Mouse (Mus musculus): ENCODE data around the gene Mgat5. TPM values are rescaled to one million over a fixed set of nuclear protein-coding genes. Genes with fewer than 3 reads are reported as not detected.

Gene Mgat5
- polyA plus RNA-seq, 1 experiment from 2014 or later = 15.0 TPM

DNA sequence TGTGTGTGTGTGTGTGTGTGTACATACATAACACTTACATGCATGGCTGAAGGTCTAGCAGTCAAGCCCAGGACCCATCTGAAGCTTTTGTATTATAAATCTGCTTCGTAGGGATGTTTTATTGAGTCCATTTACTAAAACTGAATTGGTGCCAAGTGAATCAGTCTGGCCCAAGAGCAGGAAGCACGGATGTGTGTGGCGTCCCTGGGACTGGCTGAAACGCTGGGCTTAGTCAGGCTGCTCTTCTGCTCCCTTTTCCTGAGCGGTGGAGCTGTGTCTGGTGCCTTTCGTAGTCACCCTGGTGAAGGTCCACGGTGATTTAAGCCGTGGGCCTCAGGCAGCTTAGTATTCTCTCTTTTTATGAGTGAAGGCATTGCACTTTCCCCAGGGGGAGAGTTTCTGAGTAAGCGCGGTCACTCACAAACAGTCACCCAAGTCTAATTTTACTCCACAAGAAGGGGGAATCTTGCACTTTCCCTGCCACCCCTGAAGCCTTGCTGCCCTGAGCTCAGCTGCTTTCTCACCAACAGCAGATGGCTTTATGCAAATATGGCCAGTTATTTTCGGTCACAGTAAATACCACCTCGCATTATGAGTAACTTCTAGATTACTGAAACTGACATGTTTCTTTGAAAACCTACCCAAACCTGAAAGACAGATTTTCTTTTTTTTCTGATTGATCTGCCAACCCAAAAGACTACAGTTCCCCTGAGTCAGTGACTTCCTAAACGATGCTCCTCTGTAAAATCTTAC, 176.1 kb downstream of the Mgat5 start:
- H3K4me3 ChIP-seq = no peak overlapping the region
- H3K36me3 ChIP-seq = no peaks in the 10 kb centered on the region; the same call in none of the 2 replicates
- H3K4me2 ChIP-seq = no peak overlapping the region
- no peaks in the 10 kb centered on the region for H3K27me3 ChIP-seq
- no peak for ATAC-seq (ENCODE audit: low FRiP score, low read depth)
- no peak overlapping the region for H3K9ac ChIP-seq
- peak overlapping the region; percentile 55 for H3K27ac ChIP-seq (replicated peaks)
- H3K4me1 ChIP-seq (replicated peaks) = peaks cover 21% of the 10 kb centered on the region
- 41% methylated on average over 13 of the region's 13 CpGs for WGBS
- H3K9me3 ChIP-seq = no peaks in the 10 kb centered on the region

DNA sequence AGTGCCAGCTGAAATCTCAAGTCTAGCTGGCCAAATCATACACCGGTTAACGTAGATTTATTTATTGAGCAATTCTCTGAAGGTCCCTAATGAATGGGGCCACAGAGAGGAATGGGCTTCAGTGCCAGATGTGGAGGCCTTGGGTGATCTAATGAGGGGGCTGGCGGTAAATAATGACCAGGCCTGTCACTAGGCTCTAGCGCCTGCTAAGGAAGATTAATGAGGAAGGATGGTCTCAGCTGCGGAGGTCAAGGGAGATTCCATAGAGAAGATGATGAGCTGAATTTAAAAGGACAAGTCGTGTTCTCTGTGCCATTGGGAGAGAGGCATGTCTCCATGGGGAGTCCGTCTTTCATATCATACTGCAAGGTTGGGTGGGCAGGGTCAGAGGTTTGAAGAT, 178.3 kb downstream of the Mgat5 start:
- ATAC-seq (ENCODE audit: low FRiP score, low read depth) = no peak
- Histone ChIP-seq H3K27ac (replicated peaks) (no peak overlapping the region), H3K36me3 (peaks cover 7% of the 10 kb centered on the region), H3K27me3 (no peaks in the 10 kb centered on the region), H3K4me2 (no peak overlapping the region), H3K4me3 (no peak overlapping the region), H3K9me3 (no peaks in the 10 kb centered on the region), H3K9ac (no peak overlapping the region), H3K4me1 (replicated peaks) (peaks cover 21% of the 10 kb centered on the region)
- 41% methylated on average over 7 of the region's 7 CpGs for WGBS

DNA sequence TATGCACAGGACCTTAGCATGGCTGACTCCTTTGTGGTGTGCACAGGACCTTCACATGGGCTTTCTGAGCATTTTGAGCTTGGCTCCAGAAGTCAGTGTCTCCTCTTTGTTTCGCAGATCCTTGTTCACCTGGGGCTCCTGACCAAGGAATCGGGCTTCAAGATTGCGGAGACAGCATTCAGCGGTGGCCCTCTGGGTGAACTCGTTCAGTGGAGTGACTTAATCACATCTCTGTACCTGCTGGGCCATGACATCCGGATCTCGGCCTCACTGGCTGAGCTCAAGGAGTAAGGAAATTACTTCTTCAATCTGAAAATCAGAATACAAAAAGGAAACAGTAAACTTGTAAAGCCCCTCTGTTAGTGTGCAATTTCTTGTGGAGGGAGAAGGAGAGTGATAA, 182.4 kb downstream of the Mgat5 start:
- H3K4me3 ChIP-seq = no peak overlapping the region
- no peak overlapping the region for H3K4me2 ChIP-seq
- no peak for ATAC-seq (ENCODE audit: low FRiP score, low read depth)
- no peaks in the 10 kb centered on the region; the same call in 1 of the 2 replicates for H3K4me1 ChIP-seq (replicated peaks)
- no peak overlapping the region for H3K9ac ChIP-seq
- no peaks in the 10 kb centered on the region for H3K9me3 ChIP-seq
- no peak overlapping the region for H3K27ac ChIP-seq (replicated peaks)
- WGBS = 65% methylated on average over 7 of the region's 7 CpGs
- H3K36me3 ChIP-seq = peaks cover 24% of the 10 kb centered on the region
- H3K27me3 ChIP-seq = no peaks in the 10 kb centered on the region

DNA sequence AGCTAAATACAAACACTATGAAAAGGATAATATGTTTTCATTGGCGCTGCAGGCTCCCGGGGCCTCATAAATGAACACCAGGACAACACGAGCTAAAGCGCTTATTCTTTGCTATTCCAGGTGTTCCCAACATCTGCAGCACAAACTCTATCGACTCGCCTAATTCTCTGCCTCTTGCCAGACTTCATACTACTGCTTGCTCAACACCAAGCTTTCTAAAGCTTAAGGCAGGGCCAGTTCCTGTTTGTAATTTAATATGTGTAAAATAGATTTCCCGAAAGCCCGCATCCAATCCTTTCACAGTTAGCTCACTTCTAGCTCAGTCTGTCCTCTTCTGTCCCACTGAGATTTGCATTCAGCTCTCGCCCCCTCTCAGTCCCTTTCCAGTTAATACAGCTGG, 182.8 kb downstream of the Mgat5 start:
- ATAC-seq (ENCODE audit: low FRiP score, low read depth) = no peak
- Histone ChIP-seq H3K4me1 (replicated peaks) (no peaks in the 10 kb centered on the region; the same call in 1 of the 2 replicates), H3K27me3 (no peaks in the 10 kb centered on the region), H3K9me3 (no peaks in the 10 kb centered on the region), H3K9ac (no peak overlapping the region), H3K4me3 (no peak overlapping the region), H3K27ac (replicated peaks) (no peak overlapping the region), H3K4me2 (no peak overlapping the region), H3K36me3 (peaks cover 24% of the 10 kb centered on the region)
- 81% methylated on average over 9 of the region's 9 CpGs for WGBS

DNA sequence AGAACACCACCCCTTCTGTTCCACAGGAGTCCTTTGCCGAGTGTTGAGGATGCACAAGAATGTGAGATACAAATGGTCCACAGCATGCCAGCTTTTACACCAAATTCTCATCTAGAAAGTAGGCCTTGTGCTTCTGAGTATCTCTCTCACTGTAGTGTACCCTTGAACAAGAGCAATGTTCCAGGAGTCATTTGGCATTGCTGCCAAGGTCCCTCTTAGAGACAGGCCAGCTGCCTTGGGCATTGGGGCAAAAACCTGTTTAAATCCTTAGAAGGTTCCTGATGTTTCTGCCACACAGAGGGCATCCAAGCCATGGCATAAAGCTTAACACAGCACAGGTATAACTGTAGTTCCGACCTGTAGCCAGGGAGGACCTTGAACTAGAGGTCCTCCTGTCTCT, 189.9 kb downstream of the Mgat5 start:
- ATAC-seq (ENCODE audit: low FRiP score, low read depth) = no peak
- no peaks in the 10 kb centered on the region for H3K27me3 ChIP-seq
- no peak overlapping the region for H3K4me3 ChIP-seq
- H3K27ac ChIP-seq (replicated peaks) = no peak overlapping the region
- no peak overlapping the region for H3K9ac ChIP-seq
- H3K4me1 ChIP-seq (replicated peaks) = no peaks in the 10 kb centered on the region
- no peaks in the 10 kb centered on the region for H3K9me3 ChIP-seq
- H3K4me2 ChIP-seq = no peak overlapping the region
- WGBS = 97% methylated on average over 2 of the region's 2 CpGs
- peaks cover 16% of the 10 kb centered on the region for H3K36me3 ChIP-seq

DNA sequence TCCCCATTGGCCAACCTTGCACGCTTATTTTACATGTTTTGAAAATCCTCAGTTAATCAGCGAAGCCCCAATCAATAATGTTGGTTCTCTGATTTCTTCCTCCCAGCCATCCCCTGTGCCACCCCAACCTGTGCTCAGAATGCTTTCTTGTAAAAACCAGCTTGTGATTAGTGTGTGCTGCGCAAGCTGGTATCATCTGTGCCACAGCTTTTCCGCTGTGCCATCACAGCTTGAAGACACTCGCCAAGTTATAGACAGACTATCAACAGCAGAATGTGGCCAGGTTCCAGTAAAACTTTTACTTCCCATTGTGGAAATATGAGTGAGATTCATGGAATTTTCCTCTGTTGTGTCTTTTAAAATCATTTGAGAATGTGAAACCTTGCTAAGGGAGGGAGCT, 190.9 kb downstream of the Mgat5 start:
- Histone ChIP-seq H3K4me2 (no peak overlapping the region), H3K4me3 (no peak overlapping the region), H3K36me3 (peaks cover 13% of the 10 kb centered on the region), H3K9me3 (no peaks in the 10 kb centered on the region), H3K27me3 (no peaks in the 10 kb centered on the region), H3K27ac (replicated peaks) (no peak overlapping the region), H3K4me1 (replicated peaks) (peaks cover 6% of the 10 kb centered on the region; the same call in 1 of the 2 replicates), H3K9ac (no peak overlapping the region)
- WGBS = 81% methylated on average over 5 of the region's 5 CpGs
- no peak for ATAC-seq (ENCODE audit: low FRiP score, low read depth)

DNA sequence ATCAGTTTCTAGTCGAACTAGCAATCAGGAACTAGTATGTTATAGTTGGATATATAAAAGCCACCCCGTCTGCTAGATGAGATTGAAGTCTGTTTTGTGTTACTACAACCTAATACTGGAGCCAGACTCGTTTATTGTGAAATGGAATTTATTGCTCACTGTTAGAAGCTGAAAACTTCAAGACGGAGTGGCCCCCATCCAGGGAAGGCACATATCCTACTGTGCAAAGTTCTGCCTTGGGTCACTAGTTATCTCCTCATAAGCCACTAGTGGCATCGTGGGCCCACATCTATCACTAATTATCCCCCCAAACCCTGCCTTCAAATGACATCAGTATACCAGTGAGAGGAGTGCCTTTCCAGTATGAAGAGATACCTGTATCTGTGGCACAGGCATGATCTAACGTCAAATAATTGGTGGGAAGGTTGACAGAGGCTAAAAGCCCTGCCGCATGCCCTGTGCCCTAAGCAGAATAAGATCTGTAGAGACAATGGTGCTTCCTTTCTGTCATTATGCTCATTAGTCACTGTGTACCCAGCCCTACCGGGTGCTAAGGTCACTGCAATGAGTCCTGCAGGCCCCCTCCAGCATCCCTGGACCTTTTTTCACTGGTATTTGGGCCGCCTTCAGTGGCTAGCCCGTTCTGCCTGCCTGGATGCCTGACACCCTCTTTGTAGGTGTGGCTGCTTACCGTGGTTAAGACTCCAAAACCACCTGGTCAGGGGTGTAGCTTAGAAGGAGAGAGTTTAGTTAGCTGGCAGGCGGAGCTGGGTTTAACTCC, 191.9 kb downstream of the Mgat5 start:
- peaks cover 9% of the 10 kb centered on the region; the same call in 1 of the 2 replicates for H3K4me1 ChIP-seq (replicated peaks)
- WGBS = 79% methylated on average over 12 of the region's 12 CpGs
- no peak overlapping the region for H3K4me3 ChIP-seq
- no peak for ATAC-seq (ENCODE audit: low FRiP score, low read depth)
- no peak overlapping the region for H3K4me2 ChIP-seq
- no peak overlapping the region for H3K9ac ChIP-seq
- H3K27me3 ChIP-seq = no peaks in the 10 kb centered on the region
- peaks cover 3% of the 10 kb centered on the region for H3K36me3 ChIP-seq
- H3K27ac ChIP-seq (replicated peaks) = no peak overlapping the region
- H3K9me3 ChIP-seq = no peaks in the 10 kb centered on the region

DNA sequence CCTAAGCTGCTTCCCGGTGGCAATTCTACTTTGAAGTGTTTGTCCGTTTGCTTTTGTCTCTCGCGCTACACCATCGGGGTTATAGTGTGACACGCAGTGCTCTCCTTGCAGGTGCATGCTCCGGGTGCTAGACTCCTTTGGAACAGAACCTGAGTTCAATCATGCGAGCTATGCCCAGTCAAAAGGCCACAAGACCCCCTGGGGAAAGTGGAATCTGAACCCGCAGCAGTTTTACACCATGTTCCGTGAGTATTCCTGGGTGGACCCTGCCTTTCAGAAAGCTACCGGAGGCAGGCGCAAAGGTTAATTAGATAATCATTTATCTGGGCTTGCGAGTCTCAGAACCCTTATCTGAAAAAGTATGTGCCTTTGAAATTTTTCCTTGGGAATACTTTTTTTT, 192.6 kb downstream of the Mgat5 start:
- no peak overlapping the region for H3K4me3 ChIP-seq
- no peak overlapping the region for H3K27ac ChIP-seq (replicated peaks)
- no peak overlapping the region for H3K4me2 ChIP-seq
- peaks cover 9% of the 10 kb centered on the region; the same call in 1 of the 2 replicates for H3K4me1 ChIP-seq (replicated peaks)
- H3K27me3 ChIP-seq = no peaks in the 10 kb centered on the region
- H3K36me3 ChIP-seq = peaks cover 3% of the 10 kb centered on the region; the same call in 1 of the 2 replicates
- no peak for ATAC-seq (ENCODE audit: low FRiP score, low read depth)
- no peaks in the 10 kb centered on the region for H3K9me3 ChIP-seq
- WGBS = 72% methylated on average over 13 of the region's 13 CpGs
- no peak overlapping the region for H3K9ac ChIP-seq

DNA sequence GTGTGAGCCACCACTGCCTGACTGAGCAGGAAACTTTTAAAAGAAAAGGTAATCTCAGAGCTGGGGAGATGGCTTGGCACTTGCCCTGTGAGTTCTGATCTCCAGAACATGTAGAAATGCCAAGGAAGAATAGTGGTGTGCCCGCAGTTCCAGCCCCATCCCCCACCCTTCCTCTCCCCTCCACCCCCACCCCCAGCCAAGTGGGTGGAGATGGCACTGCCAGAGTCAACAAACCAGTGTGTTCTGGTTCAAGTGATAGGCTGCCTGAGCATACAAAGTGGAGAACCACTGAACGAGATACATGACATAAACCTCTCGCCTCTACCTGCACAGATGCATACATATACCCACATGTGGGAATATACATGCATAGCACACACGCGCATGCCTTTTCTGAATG, 193.4 kb downstream of the Mgat5 start:
- no peak overlapping the region for H3K27ac ChIP-seq (replicated peaks)
- H3K4me1 ChIP-seq (replicated peaks) = peaks cover 9% of the 10 kb centered on the region; the same call in 1 of the 2 replicates
- H3K9ac ChIP-seq = no peak overlapping the region
- H3K9me3 ChIP-seq = no peaks in the 10 kb centered on the region
- 90% methylated on average over 5 of the region's 5 CpGs for WGBS
- H3K36me3 ChIP-seq = peaks cover 3% of the 10 kb centered on the region; the same call in 1 of the 2 replicates
- H3K27me3 ChIP-seq = no peaks in the 10 kb centered on the region
- ATAC-seq (ENCODE audit: low FRiP score, low read depth) = no peak
- no peak overlapping the region for H3K4me3 ChIP-seq
- H3K4me2 ChIP-seq = no peak overlapping the region

DNA sequence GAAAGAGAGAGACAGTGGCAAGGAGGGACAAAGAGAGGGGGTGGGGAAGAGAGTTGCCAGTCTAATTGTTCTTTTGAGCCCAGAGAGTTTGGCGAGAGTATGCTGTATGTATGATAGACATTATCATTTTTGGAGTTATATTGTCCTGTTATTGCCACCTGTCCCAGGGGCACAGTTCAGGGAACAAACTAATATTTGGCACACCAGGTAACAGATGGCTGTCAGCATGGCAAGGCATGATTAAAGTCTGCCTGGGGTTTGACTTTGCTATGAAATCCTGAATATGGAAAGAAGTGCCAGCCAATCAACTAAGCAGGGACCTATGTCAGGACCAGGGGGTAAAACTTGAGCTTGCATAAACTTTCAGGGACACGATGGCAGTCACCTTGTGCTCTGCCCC, 195.4 kb downstream of the Mgat5 start:
- peaks cover 3% of the 10 kb centered on the region; the same call in 1 of the 2 replicates for H3K36me3 ChIP-seq
- H3K27ac ChIP-seq (replicated peaks) = peak overlapping the region; percentile 48; the same call in 1 of the 2 replicates
- ATAC-seq (ENCODE audit: low FRiP score, low read depth) = no peak; the same call in 1 of the 2 replicates
- 46% methylated on average over 2 of the region's 2 CpGs for WGBS
- H3K4me1 ChIP-seq (replicated peaks) = peaks cover 9% of the 10 kb centered on the region; the same call in 1 of the 2 replicates
- no peak overlapping the region for H3K4me2 ChIP-seq
- H3K4me3 ChIP-seq = no peak overlapping the region
- H3K27me3 ChIP-seq = no peaks in the 10 kb centered on the region
- H3K9ac ChIP-seq = no peak overlapping the region
- H3K9me3 ChIP-seq = no peaks in the 10 kb centered on the region

DNA sequence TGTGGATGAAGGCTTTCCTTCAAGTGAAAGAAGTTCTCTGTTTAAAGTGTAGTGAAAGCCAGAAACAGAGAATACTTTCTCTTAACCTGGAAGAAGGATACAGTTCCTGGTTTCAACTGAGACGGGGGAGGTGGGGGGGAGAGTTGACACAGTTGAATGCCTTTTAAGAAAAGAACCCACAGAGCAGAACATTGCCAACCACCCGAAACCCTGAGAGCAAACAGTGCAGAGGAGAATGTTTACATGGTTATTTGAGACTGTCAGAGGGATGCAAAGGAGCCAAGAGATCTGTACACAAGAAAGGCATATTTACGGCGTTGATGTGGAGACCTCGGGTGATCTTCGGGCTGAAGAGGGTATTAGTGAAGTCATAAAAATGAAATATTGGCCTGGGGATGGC, 195.9 kb downstream of the Mgat5 start:
- Histone ChIP-seq H3K36me3 (peaks cover 3% of the 10 kb centered on the region; the same call in 1 of the 2 replicates), H3K4me3 (no peak overlapping the region), H3K9ac (no peak overlapping the region), H3K4me2 (no peak overlapping the region), H3K27ac (replicated peaks) (peak overlapping the region; percentile 49), H3K4me1 (replicated peaks) (peaks cover 9% of the 10 kb centered on the region; the same call in 1 of the 2 replicates), H3K27me3 (no peaks in the 10 kb centered on the region), H3K9me3 (no peaks in the 10 kb centered on the region)
- 16% methylated on average over 6 of the region's 6 CpGs for WGBS
- ATAC-seq (ENCODE audit: low FRiP score, low read depth) = peak; percentile 39

DNA sequence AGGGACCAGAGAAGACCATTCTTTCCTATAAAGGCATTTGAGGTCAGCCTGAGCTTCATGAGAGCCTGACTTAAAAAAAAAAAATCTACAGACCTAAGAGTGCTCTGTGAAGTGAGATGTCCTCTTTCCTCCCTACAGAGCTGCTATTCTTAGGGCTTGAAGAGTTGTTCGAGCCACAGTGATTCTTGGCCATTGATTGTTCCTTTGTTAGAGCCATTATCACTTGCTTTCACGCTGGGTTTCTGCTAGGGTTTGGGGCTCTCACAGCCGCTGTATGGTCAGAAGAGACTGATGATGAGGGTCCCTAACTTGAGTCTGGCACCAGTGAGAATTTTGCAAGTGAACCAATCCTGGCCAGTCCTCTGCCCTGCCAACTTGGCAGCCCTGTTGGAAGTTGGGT, 199.8 kb downstream of the Mgat5 start:
- no peak for ATAC-seq (ENCODE audit: low FRiP score, low read depth)
- no peak overlapping the region for H3K4me3 ChIP-seq
- 22% methylated on average over 3 of the region's 3 CpGs for WGBS
- H3K9ac ChIP-seq = no peak overlapping the region
- no peaks in the 10 kb centered on the region for H3K27me3 ChIP-seq
- peaks cover under 1% of the 10 kb centered on the region; the same call in 1 of the 2 replicates for H3K36me3 ChIP-seq
- no peaks in the 10 kb centered on the region for H3K9me3 ChIP-seq
- no peak overlapping the region for H3K4me2 ChIP-seq
- H3K27ac ChIP-seq (replicated peaks) = no peak overlapping the region
- H3K4me1 ChIP-seq (replicated peaks) = peaks cover 13% of the 10 kb centered on the region; the same call in 1 of the 2 replicates
